ENCODE assay signal across 10 mouse cellular contexts in the genomic region with DNA sequence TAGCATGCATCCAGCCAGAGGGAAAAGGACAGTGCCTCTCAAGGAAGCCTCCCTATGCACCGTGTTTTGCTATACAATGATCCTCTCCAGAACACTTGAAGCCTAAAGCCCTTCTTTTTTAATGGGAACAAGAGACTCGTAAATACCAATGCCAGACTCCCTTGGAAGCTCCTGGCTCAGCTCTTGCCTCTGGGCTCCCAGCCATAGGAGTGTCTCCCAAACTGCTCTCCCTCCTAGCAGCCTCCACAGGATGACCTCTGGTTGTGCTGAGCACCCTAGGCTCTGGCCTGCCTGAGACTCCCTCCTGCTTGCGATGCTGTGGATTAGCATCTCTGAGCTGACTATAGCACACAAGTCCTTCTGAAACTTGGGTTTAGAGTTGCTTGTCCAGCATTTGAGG. TPM values are rescaled to one million over a fixed set of nuclear protein-coding genes. Genes with fewer than 3 reads are reported as not detected.
DNase-seq lines count a peak whose midpoint lies in the region; ATAC-seq lines count a peak whose summit lies in the region.
"Had no signal": no experiment of that assay in that cellular context is flagged by ENCODE, and none has a peak within 500 bp of the region (broad histone marks: within the 10 kb centered on the region; RNA-seq: fewer than 3 reads in every experiment).

No protein-coding gene starts in this region.

- peak; percentile 59 for DNase-seq in adrenal gland, postnatal 14 days
- DNase-seq in adrenal gland, adult 8-10 months, result no peak
- DNase-seq in ovary, adult 18-20 months (ENCODE audit: low spot score), result peak; percentile 40
- DNase-seq in ovary, postnatal 10 days (ENCODE audit: low spot score), result no peak
- DNase-seq in heart, postnatal 10 days, result peak; percentile 81 to 83
- peak; percentile 48 for DNase-seq in urinary bladder, postnatal 25 days (ENCODE audit: low spot score)
- no peak for DNase-seq in embryo, embryonic 9.5 days (ENCODE audit: extremely low spot score)
- DNase-seq: thymus, adult 2 months had no signal

- peaks cover 12% of the 10 kb centered on the region for H3K27me3 ChIP-seq in hindbrain, embryonic 16.5 days (replicated peaks; ENCODE audit: control insufficient read depth, insufficient read depth, low read length)
- H3K27me3 ChIP-seq: liver, embryonic 15.5 days had no signal

- H3K9me3 ChIP-seq in hindbrain, embryonic 16.5 days (ENCODE audit: control insufficient read depth, low read length), result no peaks in the 10 kb centered on the region
- H3K9me3 ChIP-seq: liver, embryonic 15.5 days had no signal

- intact Hi-C loops in heart, postnatal 10 days (cut with DNase I), result no loop called here

- no peaks in the 10 kb centered on the region for H3K36me3 ChIP-seq in hindbrain, embryonic 16.5 days (ENCODE audit: control insufficient read depth, insufficient read depth, low read length)
- H3K36me3 ChIP-seq: liver, embryonic 15.5 days had no signal

- H3K4me3 ChIP-seq in hindbrain, embryonic 16.5 days (ENCODE audit: low read length), result no peak overlapping the region
- H3K4me3 ChIP-seq: liver, embryonic 15.5 days had no signal

- no peak overlapping the region for H3K27ac ChIP-seq in hindbrain, embryonic 16.5 days (ENCODE audit: low read depth, low read length)
- H3K27ac ChIP-seq: liver, embryonic 15.5 days had no signal

- no peak overlapping the region for H3K9ac ChIP-seq in hindbrain, embryonic 16.5 days (ENCODE audit: low read depth, low read length)
- H3K9ac ChIP-seq: liver, embryonic 15.5 days had no signal

- H3K4me2 ChIP-seq in hindbrain, embryonic 16.5 days (ENCODE audit: low read length), result no peak overlapping the region
- H3K4me2 ChIP-seq: liver, embryonic 15.5 days had no signal

- 49% methylated on average over 3 of the region's 3 CpGs for WGBS in hindbrain, embryonic 16.5 days

- no peaks in the 10 kb centered on the region for H3K4me1 ChIP-seq in hindbrain, embryonic 16.5 days (ENCODE audit: control insufficient read depth, insufficient read depth, low read depth, low read length)
- H3K4me1 ChIP-seq: liver, embryonic 15.5 days had no signal

- no peak for ATAC-seq in hindbrain, embryonic 16.5 days

RNA-seq across cellular contexts. Expression of a gene that starts 44.9 kb away (rescaled TPM):
- total RNA-seq in adrenal gland, postnatal 14 days (2021), result 14.9 and 15.6 TPM in 2 replicates
- total RNA-seq in adrenal gland, adult 8-10 months (2022), result 10 to 100 TPM; 20.4 to 26.9 (median 22.4) TPM
- total RNA-seq in heart, postnatal 10 days (2021), result 10 to 100 TPM; 10.1 to 11.9 TPM
- 17.6 and 20.0 TPM in 2 replicates for polyA plus RNA-seq in hindbrain, embryonic 16.5 days (2015; fragmentation: Nextera tagmentation; extraction: Ambion mirVana)

RNA-seq across cellular contexts. Expression of a gene that starts 44.9 kb away (rescaled TPM):
- total RNA-seq in adrenal gland, postnatal 14 days (2021), result 10.3 and 12.4 TPM in 2 replicates
- 10 to 100 TPM in 3 of 4 experiments, 1 to 10 TPM in 1; 9.5 to 18.4 (median 15.5) TPM for total RNA-seq in adrenal gland, adult 8-10 months (2022)
- total RNA-seq in heart, postnatal 10 days (2021), result 10 to 100 TPM; 14.3 to 16.7 TPM
- 46.6 and 48.5 TPM in 2 replicates for polyA plus RNA-seq in hindbrain, embryonic 16.5 days (2015; fragmentation: Nextera tagmentation; extraction: Ambion mirVana)

Comparison
In these comparisons a context has a peak if more than half of its experiments do, and no peak if none do; other contexts are left out.
1. DNase-seq: peak in adrenal gland, postnatal 14 days (single experiment), ovary, adult 18-20 months (single experiment), heart, postnatal 10 days (2 of 2) and urinary bladder, postnatal 25 days (single experiment); none in adrenal gland, adult 8-10 months (single experiment), ovary, postnatal 10 days (single experiment) and embryo, embryonic 9.5 days (single experiment).